Mouse (Mus musculus) hindbrain, embryonic 16.5 days (tissue): ENCODE results near the gene Khdc1a. TPM values are rescaled to one million over a fixed set of nuclear protein-coding genes. Genes with fewer than 3 reads are reported as not detected.

Source experiments
- ATAC-seq: fragments of 200-750 bp; cut with Nextera tagmentation; 2 replicates; pipeline ENCODE4 v1.8.0; 2017; ENCODE audit warnings: moderate TSS enrichment, moderate library complexity
- H3K27ac ChIP-seq: fragments of 300-500 bp; sonication (generic); 2 replicates; pipeline ENCODE4 v1.5.1; 2014; ENCODE audit warnings: low read depth, mild to moderate bottlenecking, control low read depth, low read length, moderate library complexity
- H3K27me3 ChIP-seq: fragments of 300-500 bp; sonication (generic); replicated peaks from 2 replicates; pipeline ENCODE4 v1.6.1; 2014; ENCODE audit warnings: low read length; ENCODE audit not compliant: control insufficient read depth, insufficient read depth
- H3K36me3 ChIP-seq: fragments of 300-500 bp; sonication (generic); 2 replicates; pipeline ENCODE4 v1.6.1; 2014; ENCODE audit warnings: mild to moderate bottlenecking, low read length, moderate library complexity, mixed read lengths; ENCODE audit not compliant: control insufficient read depth, insufficient read depth
- H3K4me1 ChIP-seq: fragments of 300-500 bp; sonication (generic); 2 replicates; pipeline ENCODE4 v1.6.1; 2014; ENCODE audit warnings: low read depth, low read length; ENCODE audit not compliant: control insufficient read depth, insufficient read depth
- H3K4me2 ChIP-seq: fragments of 300-500 bp; sonication (generic); 2 replicates; pipeline ENCODE4 v1.6.1; 2014; ENCODE audit warnings: mild to moderate bottlenecking, low read length, control low read depth, moderate library complexity
- H3K4me3 ChIP-seq: fragments of 300-500 bp; sonication (generic); 2 replicates; pipeline ENCODE4 v1.5.1; 2014; ENCODE audit warnings: mild to moderate bottlenecking, low read length, control low read depth, moderate library complexity
- H3K9ac ChIP-seq: fragments of 300-500 bp; sonication (generic); 2 replicates; pipeline ENCODE4 v1.6.1; 2014; ENCODE audit warnings: low read depth, mild to moderate bottlenecking, control low read depth, low read length, moderate library complexity
- H3K9me3 ChIP-seq: fragments of 300-500 bp; sonication (generic); 2 replicates; pipeline ENCODE4 v1.6.1; 2014; ENCODE audit warnings: mild to moderate bottlenecking, low read length, moderate library complexity; ENCODE audit not compliant: control insufficient read depth
- WGBS: fragments of 180-500 bp; shearing (Covaris S2); extraction: QIAGEN DNeasy Blood & Tissue Kit; methylation state at CpG from one replicate; pipeline ENCODE4 v1.1.7; 2014; 5-methylcytosine and 5-hydroxymethylcytosine counted together
- polyA plus RNA-seq: library from polyadenylated mRNA; unstranded; fragments of >200 nt; fragmentation: Nextera tagmentation; extraction: Ambion mirVana; gene quantifications from 2 replicates; pipeline ENCODE4 v1.2.1, GENCODE M21; 2015

Khdc1a gene
- not detected in 2 replicates for polyA plus RNA-seq

DNA sequence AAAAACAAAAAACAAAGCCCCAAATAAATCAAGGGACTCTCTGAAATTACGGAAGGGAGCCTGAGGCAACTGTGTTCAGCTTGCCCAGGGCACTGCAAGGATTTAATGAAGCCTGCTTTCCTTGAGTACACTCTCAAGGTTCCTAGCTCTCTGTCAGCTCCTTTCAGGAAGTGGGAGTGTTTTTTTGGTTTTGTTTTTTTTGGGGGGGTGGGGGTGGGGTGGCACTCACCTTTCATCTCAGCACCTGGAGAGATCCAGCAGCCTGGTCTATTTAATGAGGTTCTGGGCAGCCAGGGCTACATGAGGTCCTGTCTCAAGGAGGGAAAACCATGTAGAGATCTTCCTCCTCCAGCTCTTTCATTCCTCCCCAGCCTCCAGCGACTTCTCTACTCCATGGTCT is at the start of gene Khdc1a:
Gene Khdc1a, plus strand, starts transcription at position 301 of the 400 bp plus-strand sequence.
- no peak for ATAC-seq
- H3K27me3 ChIP-seq: no peaks in the 10 kb centered on the region
- 91% methylated on average over 2 of the region's 2 CpGs for WGBS

DNA sequence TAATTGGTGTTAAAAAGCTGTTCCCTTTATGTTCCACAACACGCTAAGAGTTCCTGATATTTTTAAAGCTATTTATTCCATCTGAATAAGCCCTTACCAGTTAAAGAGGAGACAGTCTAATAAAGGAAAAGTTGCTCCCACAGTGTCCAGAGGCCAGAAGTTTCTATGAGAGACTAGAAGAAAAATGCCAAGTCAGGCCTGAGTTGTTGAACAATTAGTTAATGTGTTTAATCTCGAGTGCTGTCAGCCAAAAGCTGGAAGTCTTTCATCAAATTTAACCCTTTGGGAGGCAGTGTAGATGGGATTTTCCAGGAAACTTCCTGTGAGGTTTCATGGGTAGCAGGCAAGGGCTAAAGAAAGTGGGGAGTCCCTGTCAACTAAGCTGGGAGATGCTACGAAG is 49.6 kb upstream of the Khdc1a start:
- Histone ChIP-seq H3K4me1 (no peaks in the 10 kb centered on the region), H3K4me3 (no peak overlapping the region), H3K27me3 (no peaks in the 10 kb centered on the region), H3K4me2 (no peak overlapping the region), H3K36me3 (no peaks in the 10 kb centered on the region), H3K9me3 (no peaks in the 10 kb centered on the region), H3K9ac (no peak overlapping the region), H3K27ac (no peak overlapping the region)
- 66% methylated on average over 3 of the region's 3 CpGs for WGBS
- ATAC-seq: no peak

More for the DNA sequence above, at the start of gene Khdc1a:
- H3K9ac ChIP-seq: no peak within 1 kb of the TSS
- no peaks in the 10 kb centered on the region for H3K9me3 ChIP-seq
- H3K4me3 ChIP-seq: no peak within 1 kb of the TSS
- H3K4me2 ChIP-seq: no peak within 1 kb of the TSS
- H3K4me1 ChIP-seq: no peaks in the 10 kb centered on the region
- no peak within 1 kb of the TSS for H3K27ac ChIP-seq
- no peaks in the 10 kb centered on the region for H3K36me3 ChIP-seq

- 81% methylated on average over 3 of the region's 3 CpGs for WGBS
- Histone ChIP-seq H3K4me3 (no peak overlapping the region), H3K27me3 (no peaks in the 10 kb centered on the region)
Measured at GRCm38 (mm10) chr1:21301686-21302085, 47.8 kb upstream of the Khdc1a start.

DNA sequence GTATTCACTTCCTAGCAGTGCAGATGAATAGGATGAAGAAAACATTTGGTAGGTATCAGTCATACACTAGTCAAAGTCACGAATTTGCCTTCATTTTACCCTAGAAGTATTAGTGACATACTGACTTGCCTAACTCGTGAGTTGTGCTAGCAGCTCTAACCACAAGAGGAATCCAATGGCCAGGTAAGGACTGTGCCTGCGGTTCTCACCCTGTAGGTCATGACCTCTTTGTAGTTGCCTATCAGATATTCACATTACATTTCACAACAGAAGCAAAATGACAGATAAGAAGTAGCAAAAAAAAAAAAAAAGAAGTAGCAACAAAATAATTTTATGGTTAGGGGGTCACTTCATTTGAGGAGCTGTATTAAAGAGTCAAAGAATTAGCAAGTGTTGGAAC is 45.3 kb upstream of the Khdc1a start:
- no peak for ATAC-seq
- Histone ChIP-seq H3K27me3 (no peaks in the 10 kb centered on the region), H3K9me3 (no peaks in the 10 kb centered on the region), H3K4me1 (no peaks in the 10 kb centered on the region), H3K4me2 (no peak overlapping the region), H3K9ac (no peak overlapping the region), H3K27ac (no peak overlapping the region), H3K4me3 (no peak overlapping the region), H3K36me3 (no peaks in the 10 kb centered on the region)
- WGBS: 83% methylated on average over 3 of the region's 3 CpGs

More at GRCm38 (mm10) chr1:21301686-21302085, 47.8 kb upstream of the Khdc1a start:
- Histone ChIP-seq H3K4me2 (no peak overlapping the region), H3K4me1 (no peaks in the 10 kb centered on the region), H3K9ac (no peak overlapping the region), H3K27ac (no peak overlapping the region), H3K36me3 (no peaks in the 10 kb centered on the region), H3K9me3 (no peaks in the 10 kb centered on the region)
- ATAC-seq: no peak

- no peak for ATAC-seq
- Histone ChIP-seq H3K4me1 (no peaks in the 10 kb centered on the region), H3K36me3 (no peaks in the 10 kb centered on the region), H3K9ac (no peak overlapping the region), H3K27me3 (no peaks in the 10 kb centered on the region), H3K9me3 (no peaks in the 10 kb centered on the region), H3K4me3 (no peak overlapping the region), H3K27ac (no peak overlapping the region), H3K4me2 (no peak overlapping the region)
- 92% methylated on average over 4 of the region's 4 CpGs for WGBS
Measured at GRCm38 (mm10) chr1:21304646-21305045, 44.8 kb upstream of the Khdc1a start.

- Histone ChIP-seq H3K9me3 (no peaks in the 10 kb centered on the region), H3K27ac (no peak overlapping the region), H3K27me3 (no peaks in the 10 kb centered on the region), H3K4me3 (no peak overlapping the region), H3K36me3 (no peaks in the 10 kb centered on the region), H3K4me1 (no peaks in the 10 kb centered on the region), H3K9ac (no peak overlapping the region), H3K4me2 (no peak overlapping the region)
- WGBS: 91% methylated on average over 3 of the region's 3 CpGs
- ATAC-seq: no peak
Measured at GRCm38 (mm10) chr1:21305443-21305842, 44.0 kb upstream of the Khdc1a start.

GRCm38 (mm10) chr1:21314336-21314735 is 35.1 kb upstream of the Khdc1a start:
- Histone ChIP-seq H3K4me3 (no peak overlapping the region), H3K36me3 (no peaks in the 10 kb centered on the region), H3K4me2 (no peak overlapping the region), H3K4me1 (no peaks in the 10 kb centered on the region), H3K9me3 (no peaks in the 10 kb centered on the region), H3K27me3 (no peaks in the 10 kb centered on the region), H3K27ac (no peak overlapping the region), H3K9ac (no peak overlapping the region)
- ATAC-seq: no peak
- 85% methylated on average over 2 of the region's 2 CpGs for WGBS

GRCm38 (mm10) chr1:21315756-21316155 is 33.7 kb upstream of the Khdc1a start:
- WGBS: 95% methylated on average over 2 of the region's 2 CpGs
- no peak for ATAC-seq
- H3K4me3 ChIP-seq: no peak overlapping the region
- H3K27me3 ChIP-seq: no peaks in the 10 kb centered on the region
- no peaks in the 10 kb centered on the region for H3K9me3 ChIP-seq
- H3K9ac ChIP-seq: no peak overlapping the region
- no peaks in the 10 kb centered on the region for H3K4me1 ChIP-seq
- H3K36me3 ChIP-seq: no peaks in the 10 kb centered on the region
- H3K27ac ChIP-seq: no peak overlapping the region
- H3K4me2 ChIP-seq: no peak overlapping the region

DNA sequence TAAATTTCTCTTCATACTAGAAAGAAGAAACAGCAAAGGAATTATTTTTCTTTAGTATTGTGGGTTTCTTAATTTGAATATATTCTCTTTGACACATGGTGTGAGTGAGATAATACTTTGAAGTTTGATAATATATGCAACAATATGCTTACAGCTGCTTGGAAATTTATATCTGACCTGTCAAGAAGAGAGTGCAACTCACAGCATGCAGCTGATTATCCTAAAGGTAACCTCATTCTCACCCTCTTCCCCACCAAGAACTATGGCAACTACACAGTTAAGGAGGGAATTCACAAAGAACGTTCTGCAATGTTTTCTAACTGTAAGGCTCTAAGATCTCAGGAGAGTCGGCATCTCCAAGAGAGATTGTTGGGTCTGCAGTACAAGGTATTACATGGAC is 33.1 kb upstream of the Khdc1a start:
- Histone ChIP-seq H3K9ac (no peak overlapping the region), H3K4me2 (no peak overlapping the region), H3K4me3 (no peak overlapping the region), H3K9me3 (no peaks in the 10 kb centered on the region), H3K4me1 (no peaks in the 10 kb centered on the region), H3K27ac (no peak overlapping the region), H3K36me3 (no peaks in the 10 kb centered on the region), H3K27me3 (no peaks in the 10 kb centered on the region)
- ATAC-seq: no peak
- WGBS: 79% methylated on average over 2 of the region's 2 CpGs

DNA sequence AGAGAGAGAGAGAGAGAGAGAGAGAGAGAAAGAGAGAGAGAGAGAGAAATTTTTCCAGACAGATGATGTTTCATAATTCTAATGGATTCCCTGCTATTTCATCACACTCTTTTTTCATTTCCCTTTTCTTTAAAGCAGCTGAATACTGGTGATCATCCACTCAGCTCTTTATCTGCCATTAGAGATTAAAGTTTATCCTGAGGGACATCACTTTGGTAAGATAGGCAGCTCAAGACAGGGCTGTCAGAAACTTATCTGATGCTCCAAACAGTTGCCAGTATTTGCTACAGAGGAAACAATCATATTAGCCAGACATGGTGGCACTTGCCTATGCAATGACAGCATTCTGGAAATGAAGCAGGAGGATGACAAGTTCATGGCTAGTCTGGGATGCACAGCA is 31.2 kb upstream of the Khdc1a start:
- ATAC-seq: no peak
- no peak overlapping the region for H3K4me3 ChIP-seq

More for the DNA sequence above, 31.2 kb upstream of the Khdc1a start:
- no peaks in the 10 kb centered on the region for H3K4me1 ChIP-seq
- H3K27ac ChIP-seq: no peak overlapping the region
- H3K9ac ChIP-seq: no peak overlapping the region
- no peaks in the 10 kb centered on the region for H3K27me3 ChIP-seq
- H3K36me3 ChIP-seq: no peaks in the 10 kb centered on the region
- H3K4me2 ChIP-seq: no peak overlapping the region
- no peaks in the 10 kb centered on the region for H3K9me3 ChIP-seq
